8 mouse cellular contexts compared by ENCODE assay signal in the genomic region with DNA sequence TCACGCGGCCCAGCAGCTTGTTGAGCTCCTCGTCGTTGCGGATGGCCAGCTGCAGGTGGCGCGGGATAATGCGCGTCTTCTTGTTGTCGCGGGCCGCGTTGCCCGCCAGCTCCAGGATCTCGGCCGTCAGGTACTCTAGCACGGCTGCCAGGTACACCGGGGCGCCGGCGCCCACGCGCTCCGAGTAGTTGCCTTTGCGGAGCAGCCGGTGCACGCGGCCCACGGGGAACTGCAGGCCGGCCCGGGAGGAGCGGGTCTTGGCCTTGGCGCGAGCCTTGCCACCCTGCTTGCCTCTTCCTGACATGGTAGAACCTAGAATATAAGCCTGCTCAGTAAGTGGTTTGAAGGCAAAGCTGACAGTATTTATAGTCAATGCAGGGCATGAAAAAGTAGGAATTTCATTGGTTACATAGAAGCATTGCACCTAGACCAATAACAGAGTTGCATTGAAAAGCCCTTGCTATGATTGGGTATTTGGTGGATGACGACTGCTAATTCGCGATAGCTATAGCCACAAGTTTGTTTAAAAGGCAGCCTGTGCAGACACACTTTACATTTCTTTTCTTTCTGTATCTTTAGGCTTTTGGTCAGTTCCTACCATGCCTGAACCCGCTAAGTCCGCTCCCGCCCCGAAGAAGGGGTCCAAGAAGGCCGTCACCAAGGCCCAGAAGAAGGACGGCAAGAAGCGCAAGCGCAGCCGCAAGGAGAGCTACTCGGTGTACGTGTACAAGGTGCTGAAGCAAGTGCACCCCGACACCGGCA. TPM values are rescaled to one million over a fixed set of nuclear protein-coding genes. Genes with fewer than 3 reads are reported as not detected.
DNase-seq lines count a peak whose midpoint lies in the region; ATAC-seq lines count a peak whose summit lies in the region.
"Not testable (repeated sequence)": the region's sequence is repeated elsewhere in the genome, so short reads cannot be mapped to it uniquely, and the experiment has no call there.

TSS of gene Hist1h2ak (minus strand) at position 304 of the 762 bp plus-strand sequence.
TSS of gene Hist1h2bn (plus strand) at position 600 of the 762 bp plus-strand sequence.

- H3K9me3 ChIP-seq in intestine, embryonic 16.5 days (ENCODE audit: control insufficient read depth, low read length), result not testable (repeated sequence)

- H3K9ac ChIP-seq in intestine, embryonic 16.5 days (ENCODE audit: low read depth, low read length), result peak within 1 kb of the TSS; percentile 70

- not testable (repeated sequence) for H3K36me3 ChIP-seq in intestine, embryonic 16.5 days (ENCODE audit: control insufficient read depth, insufficient read depth, low read length)

- H3K4me3 ChIP-seq in intestine, embryonic 16.5 days (ENCODE audit: low read length), result peak within 1 kb of the TSS; percentile 49

- peak within 1 kb of the TSS; percentile 93 for H3K27ac ChIP-seq in intestine, embryonic 16.5 days (ENCODE audit: low read length)

- WGBS in intestine, embryonic 16.5 days, result under 1% methylated on average over 44 of the region's 50 CpGs

- DNase-seq in adrenal gland, adult 8-10 months, result peak; percentile 53
- peak; percentile 93 for DNase-seq in embryo, embryonic 9.5 days (ENCODE audit: extremely low spot score)
- peak; percentile 83 for DNase-seq in gonadal fat pad, adult 2 months (ENCODE audit: low read depth)
- peak; percentile 82 to 96 for DNase-seq in left cerebral cortex, postnatal 25 days (ENCODE audit: low spot score in 2 of 2)
- DNase-seq in mesoderm, embryonic 11.5 days (ENCODE audit: low read depth, low spot score), result peak; percentile 94
- DNase-seq in right cerebral cortex, postnatal 25 days, result peak; percentile 73
- peak; percentile 92 for DNase-seq in yolk sac, embryonic 10.5 days (ENCODE audit: low spot score)

- intact Hi-C loops in left cerebral cortex, postnatal 25 days (cut with DNase I), result loop anchor here (2.0 to 10.0 kb wide), 2 partner anchors 29 to 1831 kb away; partner anchors contain the start of genes Hist1h3i and Hist1h4d

- H3K27me3 ChIP-seq in intestine, embryonic 16.5 days (replicated peaks; ENCODE audit: control insufficient read depth, insufficient read depth, low read length), result not testable (repeated sequence)

- H3K4me1 ChIP-seq in intestine, embryonic 16.5 days (ENCODE audit: control insufficient read depth, insufficient read depth, low read length), result not testable (repeated sequence)

- peak within 1 kb of the TSS; percentile 65 for H3K4me2 ChIP-seq in intestine, embryonic 16.5 days (ENCODE audit: low read depth, low read length)

- peak; percentile 94 for ATAC-seq in intestine, embryonic 16.5 days

RNA-seq across cellular contexts. Expression of gene Hist1h2ak, which starts in this region (rescaled TPM):
- 10 to 100 TPM in 1 of 4 experiments, 1 to 10 TPM in 3; 6.2 to 10.4 (median 7.6) TPM for total RNA-seq in adrenal gland, adult 8-10 months (2022)
- 1.1 and 1.3 TPM in 2 replicates for polyA plus RNA-seq in gonadal fat pad, adult 2 months (2012; rRNA removed)
- 13.0 and 13.5 TPM in 2 replicates for polyA plus RNA-seq in intestine, embryonic 16.5 days (2015; fragmentation: Nextera tagmentation; extraction: Ambion mirVana)
- 10 to 100 TPM; 13.8 TPM for total RNA-seq in left cerebral cortex, postnatal 25 days (2021)

RNA-seq across cellular contexts. Expression of gene Hist1h2bn, which starts in this region (rescaled TPM):
- 10 to 100 TPM; 10.1 to 17.6 (median 15.3) TPM for total RNA-seq in adrenal gland, adult 8-10 months (2022)
- 0.98 and 1.1 TPM in 2 replicates for polyA plus RNA-seq in gonadal fat pad, adult 2 months (2012; rRNA removed)
- polyA plus RNA-seq in intestine, embryonic 16.5 days (2015; fragmentation: Nextera tagmentation; extraction: Ambion mirVana), result 1.9 and 2.5 TPM in 2 replicates
- total RNA-seq in left cerebral cortex, postnatal 25 days (2021), result 1 to 10 TPM; 3.9 to 8.2 TPM

Comparison
In these comparisons a context has a peak if more than half of its experiments do, and no peak if none do; other contexts are left out.
1. Peak in every context shown above with its lines: DNase-seq, ATAC-seq, H3K4me3 ChIP-seq and H3K27ac ChIP-seq.